Mouse (Mus musculus) liver, adult 2 months (tissue): ENCODE measurements at regions not wholly inside any gene's neighbourhood (a gene's known extent, or its start where the extent isn't known, plus 50 kb on each side); places are given as distances from the start of the nearest gene placed in this dataset.

Experiments used
- DNase-seq: peaks from one replicate; pipeline ENCODE4 v3.0.0-alpha.2; 2011; ENCODE audit warnings: low read depth, low spot score; ENCODE audit errors: extremely low read depth
- H3K27ac ChIP-seq: fragments of 200-500 bp; replicated peaks from 2 replicates; pipeline ENCODE4 v1.5.1; 2012; ENCODE audit warnings: low read depth, mild to moderate bottlenecking, control low read depth, inconsistent platforms, low read length; ENCODE audit not compliant: insufficient read depth
- H3K27me3 ChIP-seq: fragments of 200-500 bp; 2 replicates; pipeline ENCODE4 v1.6.1; 2012; ENCODE audit warnings: mild to moderate bottlenecking, moderate library complexity, low read length, inconsistent platforms; ENCODE audit not compliant: control insufficient read depth, insufficient read depth
- H3K36me3 ChIP-seq: fragments of 200-500 bp; 2 replicates; pipeline ENCODE4 v1.6.1; 2012; ENCODE audit warnings: low read length, inconsistent platforms; ENCODE audit not compliant: control insufficient read depth, insufficient read depth
- H3K4me1 ChIP-seq: fragments of 200-500 bp; 2 replicates; pipeline ENCODE4 v1.6.1; 2011; ENCODE audit warnings: low read length; ENCODE audit not compliant: control insufficient read depth, insufficient read depth
- H3K4me3 ChIP-seq: fragments of 200-500 bp; 2 replicates; pipeline ENCODE4 v1.5.1; 2011; ENCODE audit warnings: low read depth, mild to moderate bottlenecking, control low read depth, low read length, moderate library complexity; ENCODE audit not compliant: insufficient read depth
- H3K79me2 ChIP-seq: fragments of 200-500 bp; 2 replicates; pipeline ENCODE4 v1.6.1; 2012; ENCODE audit warnings: inconsistent platforms, mild to moderate bottlenecking, low read length, moderate library complexity; ENCODE audit not compliant: control insufficient read depth, insufficient read depth
- H3K9ac ChIP-seq: fragments of 200-500 bp; 2 replicates; pipeline ENCODE4 v1.6.1; 2012; ENCODE audit warnings: low read depth, mild to moderate bottlenecking, control low read depth, inconsistent platforms, low read length
- CTCF ChIP-seq: fragments of 200-500 bp; IDR thresholded peaks from 2 replicates; pipeline ENCODE4 v1.5.1; 2011; ENCODE audit warnings: low read depth, low read length, control low read depth
- POLR2A ChIP-seq: fragments of 200-500 bp; IDR thresholded peaks from 2 replicates; pipeline ENCODE4 v1.6.1; 2011; ENCODE audit warnings: low read length, control low read depth; ENCODE audit not compliant: insufficient read depth; ENCODE audit errors: extremely low read depth
- WGBS: fragments of 180-500 bp; shearing (Covaris S2); methylation state at CpG from one replicate; pipeline ENCODE4 v1.1.7; 2018; 5-methylcytosine and 5-hydroxymethylcytosine counted together

DNA sequence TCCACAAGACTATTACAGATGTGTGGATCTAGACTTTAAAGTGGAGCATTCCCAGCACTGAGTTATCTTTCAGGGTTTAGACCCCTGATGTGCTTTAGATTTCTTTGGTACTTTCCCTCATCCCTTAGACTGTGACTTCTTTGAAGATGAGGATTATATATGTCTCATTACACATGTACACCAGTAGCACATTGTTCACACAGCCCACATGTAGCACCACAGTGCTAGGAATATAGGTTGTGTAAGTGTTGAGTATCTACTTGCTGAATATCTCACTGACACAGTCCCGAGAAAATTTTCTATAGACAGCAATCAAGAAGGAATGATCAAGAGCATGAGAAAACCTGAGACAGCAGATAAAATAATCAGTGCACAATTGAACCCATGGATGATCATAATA, 243.4 kb upstream of the Brinp1 start:
- WGBS, result 66% methylated on average over 1 of the region's 1 CpGs
- H3K27me3 ChIP-seq, result no peaks in the 10 kb centered on the region
- TF ChIP-seq CTCF, result no peak
- no peak for TF ChIP-seq POLR2A
- H3K9ac ChIP-seq, result no peak overlapping the region
- no peak overlapping the region for H3K27ac ChIP-seq
- H3K79me2 ChIP-seq, result no peaks in the 10 kb centered on the region
- no peak for DNase-seq
- H3K36me3 ChIP-seq, result no peaks in the 10 kb centered on the region
- H3K4me1 ChIP-seq, result no peaks in the 10 kb centered on the region
- no peak overlapping the region for H3K4me3 ChIP-seq

DNA sequence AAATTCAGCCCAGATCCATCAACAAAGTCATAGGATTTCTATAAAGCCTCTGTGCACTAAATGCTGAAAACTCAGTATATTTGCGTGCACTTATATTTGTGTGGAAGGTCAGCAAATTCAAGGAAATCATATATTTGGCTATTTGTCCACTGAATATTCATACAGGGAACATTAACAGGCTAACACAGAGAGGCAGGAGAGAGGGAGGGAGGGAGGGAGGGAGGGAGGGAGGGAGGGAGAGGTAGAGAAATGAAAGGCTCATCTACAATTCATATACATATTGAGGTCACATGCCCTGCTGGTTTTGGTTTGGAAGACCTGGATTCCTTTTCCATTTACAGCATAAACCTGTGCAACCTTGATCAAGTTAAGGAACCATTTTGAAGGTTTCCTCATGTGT, 241.9 kb upstream of the Brinp1 start:
- Histone ChIP-seq H3K9ac (no peak overlapping the region), H3K27ac (no peak overlapping the region), H3K4me3 (no peak overlapping the region), H3K4me1 (no peaks in the 10 kb centered on the region), H3K36me3 (no peaks in the 10 kb centered on the region), H3K79me2 (no peaks in the 10 kb centered on the region), H3K27me3 (no peaks in the 10 kb centered on the region)
- TF ChIP-seq POLR2A (no peak), CTCF (no peak)
- DNase-seq, result no peak
- WGBS, result 81% methylated on average over 1 of the region's 1 CpGs

DNA sequence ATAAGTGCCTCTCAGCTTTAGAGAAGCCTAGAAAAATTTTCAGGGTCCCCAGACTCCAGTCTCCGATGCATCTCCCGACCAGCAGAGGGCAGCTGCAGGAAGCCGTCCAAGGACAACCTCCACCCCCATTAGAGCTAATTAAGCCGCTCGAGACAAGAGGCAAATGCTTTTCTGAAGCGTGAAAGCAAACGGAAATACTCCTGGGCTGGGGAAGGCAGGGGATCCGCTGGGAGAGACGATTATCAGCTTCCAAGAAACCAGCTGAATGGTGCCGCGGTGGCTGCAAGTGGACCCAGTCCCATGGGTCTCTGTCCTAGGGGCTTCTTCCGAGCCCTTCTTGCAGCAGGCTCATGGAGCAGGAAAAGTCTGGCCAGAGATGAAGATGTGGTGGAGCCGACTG, 241.4 kb upstream of the Brinp1 start:
- no peak for DNase-seq
- WGBS, result 2% methylated on average over 13 of the region's 13 CpGs
- Histone ChIP-seq H3K27ac (no peak overlapping the region), H3K4me1 (no peaks in the 10 kb centered on the region), H3K4me3 (no peak overlapping the region), H3K79me2 (no peaks in the 10 kb centered on the region), H3K9ac (no peak overlapping the region), H3K36me3 (no peaks in the 10 kb centered on the region), H3K27me3 (no peaks in the 10 kb centered on the region)
- no peak for TF ChIP-seq POLR2A
- peak; percentile 40; the same call in 1 of the 2 replicates for TF ChIP-seq CTCF
